Mouse (Mus musculus): ENCODE measurements at regions not wholly inside any gene's neighbourhood (a gene's known extent, or its start where the extent isn't known, plus 50 kb on each side); places are given as distances from the start of the nearest gene placed in this dataset.

- DNase-seq = no peak
Observed at GRCm38 (mm10) chrX:10984894-10985293, 270.1 kb downstream of the Mid1ip1 start.

- no peak for DNase-seq
Observed at GRCm38 (mm10) chrX:10991871-10992210, 277.0 kb downstream of the Mid1ip1 start.

DNA sequence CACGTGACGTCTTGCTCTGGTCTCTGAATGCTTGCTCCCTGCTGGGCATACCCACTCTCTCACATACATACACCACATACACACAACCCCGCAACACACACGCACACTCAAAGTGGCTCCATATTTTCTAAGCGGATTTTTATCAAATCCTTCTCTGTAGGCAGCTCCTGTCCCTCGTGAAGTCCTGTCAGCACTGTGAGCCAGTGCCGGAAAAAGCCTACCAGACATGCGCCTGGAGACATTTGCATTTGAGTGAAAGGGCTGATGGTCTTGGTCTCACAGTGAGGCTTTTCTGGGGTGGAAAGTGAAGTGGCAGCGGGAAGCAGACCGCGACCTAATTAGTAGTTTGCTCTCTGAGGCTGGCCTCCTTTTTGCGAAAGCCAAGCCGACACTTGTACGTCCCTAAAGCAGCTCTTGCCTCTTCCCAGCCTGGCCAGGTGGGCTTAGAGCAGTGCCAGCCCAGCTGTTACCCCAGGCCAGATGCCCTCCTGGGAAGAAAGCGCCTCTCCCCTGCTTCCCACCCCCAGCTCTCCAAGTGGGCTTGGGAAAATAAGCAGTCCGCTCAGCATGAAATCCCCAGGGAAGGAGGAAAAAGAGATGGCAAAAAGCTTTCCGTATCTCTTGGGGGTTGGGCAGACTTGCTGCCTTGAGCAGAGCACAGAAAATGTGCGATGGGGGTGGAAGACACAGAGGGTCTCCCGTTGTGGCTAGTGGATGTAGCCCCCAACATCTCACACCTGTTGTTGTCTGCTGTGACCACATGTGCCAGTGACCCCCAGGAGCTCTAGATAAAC, 277.6 kb downstream of the Mid1ip1 start:
- DNase-seq = peak; percentile 3

DNA sequence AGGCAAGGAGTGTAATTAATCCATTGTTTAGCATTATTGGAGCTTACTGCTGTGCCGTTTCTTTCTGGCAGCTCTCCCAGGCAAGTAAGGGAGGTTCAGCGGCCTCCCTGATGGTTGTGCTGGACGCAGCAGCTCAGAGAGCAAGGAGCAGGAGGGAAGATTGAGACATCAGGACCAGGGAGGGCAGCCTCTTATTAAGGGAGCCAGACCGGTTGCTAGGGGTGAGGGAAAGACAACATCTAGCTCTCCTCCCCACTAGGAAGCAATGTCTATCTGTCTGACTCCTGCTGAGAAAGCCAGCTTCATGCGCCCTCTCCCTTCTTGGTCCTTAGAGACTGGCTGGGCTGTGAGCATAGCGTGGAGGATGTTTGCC, 278.2 kb downstream of the Mid1ip1 start:
- peak; percentile 5 for DNase-seq

DNA sequence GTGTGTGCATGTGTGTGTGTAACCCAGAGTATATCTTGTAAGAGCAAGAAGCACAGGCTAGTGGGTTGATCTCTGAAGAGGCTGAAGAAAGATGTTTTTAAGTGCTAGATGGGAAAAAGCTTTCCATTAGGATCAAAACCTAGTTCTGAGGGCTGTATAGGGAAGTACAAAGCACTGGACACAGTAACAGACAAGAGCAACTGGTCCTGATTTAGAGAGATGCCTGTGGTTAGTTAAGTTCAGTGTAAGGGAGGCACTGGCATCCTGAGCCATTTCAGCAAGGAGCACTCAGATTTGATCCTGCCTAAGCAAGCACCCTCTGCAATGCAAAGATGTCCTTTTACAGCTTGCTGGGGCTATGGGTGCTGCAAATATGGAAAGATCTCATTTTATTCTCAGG, 280.1 kb downstream of the Mid1ip1 start:
- DNase-seq = no peak

DNA sequence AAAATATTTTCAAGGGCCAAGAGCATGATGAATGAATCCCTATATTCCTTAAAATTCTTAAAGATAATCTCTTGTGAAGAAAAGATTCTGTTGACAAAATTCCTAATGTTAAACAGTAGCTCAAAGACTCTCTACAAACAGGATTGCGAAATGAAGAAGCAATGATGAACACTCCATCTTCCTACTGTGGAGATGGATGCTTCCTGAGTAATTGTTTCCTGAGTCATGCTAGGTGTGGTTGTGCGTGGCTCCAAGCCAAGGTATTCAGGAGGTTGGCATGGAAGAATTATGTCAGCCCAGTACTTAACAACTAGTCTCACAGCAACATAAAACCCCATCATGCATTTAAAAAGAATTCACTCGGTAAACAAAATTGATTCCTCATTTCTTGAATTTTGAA, 286.4 kb downstream of the Mid1ip1 start:
- no peak for DNase-seq

GRCm38 (mm10) chrX:11039278-11039677, 259.8 kb upstream of the H2al1a start:
- no peak for DNase-seq

- no peak for DNase-seq
Observed at GRCm38 (mm10) chrX:11046769-11047168, 252.3 kb upstream of the H2al1a start.

GRCm38 (mm10) chrX:11082171-11082570, 216.9 kb upstream of the H2al1a start:
- no peak for DNase-seq

DNA sequence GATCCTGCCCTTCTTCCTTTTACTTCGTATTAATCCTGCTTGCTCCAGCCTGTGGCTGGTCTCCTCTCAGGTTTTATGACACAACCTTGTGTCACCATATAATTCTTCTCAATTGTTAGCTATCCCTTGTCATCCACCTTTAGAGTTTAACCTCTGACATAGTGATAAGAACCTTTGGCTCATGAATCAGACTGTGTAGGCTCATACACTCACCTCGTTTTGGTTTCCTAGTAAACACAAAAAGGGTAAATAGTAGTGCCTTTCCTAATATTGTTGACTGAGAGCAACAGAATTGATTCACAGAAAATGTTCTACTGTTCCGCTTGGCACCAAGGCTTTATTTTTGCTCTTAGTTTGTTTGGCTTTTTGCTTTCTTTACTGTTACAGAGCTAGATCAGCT, 216.2 kb upstream of the H2al1a start:
- no peak for DNase-seq

- no peak for DNase-seq
Observed at GRCm38 (mm10) chrX:11086257-11087072, 212.6 kb upstream of the H2al1a start.

GRCm38 (mm10) chrX:11087913-11088312, 211.1 kb upstream of the H2al1a start:
- DNase-seq = peak; percentile 15

DNA sequence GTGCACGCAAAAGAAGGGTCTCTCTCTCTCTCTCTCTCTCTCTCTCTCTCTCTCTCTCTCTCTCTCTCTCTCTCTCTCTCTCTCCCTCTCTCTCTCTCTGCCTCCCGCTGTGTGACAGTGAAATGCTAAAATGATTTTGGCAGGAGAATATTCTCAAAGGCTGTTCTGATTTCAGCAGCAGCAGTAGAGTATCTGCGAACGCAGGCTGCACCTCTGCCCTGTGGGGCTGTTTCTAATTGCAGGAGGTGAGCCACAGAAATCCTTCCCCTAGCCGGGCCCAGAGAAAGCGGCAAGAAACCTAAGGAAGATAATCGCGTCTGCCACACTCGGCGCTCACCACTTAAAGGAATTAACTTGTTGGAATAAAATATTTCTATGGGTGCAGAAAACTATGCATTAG, 210.6 kb upstream of the H2al1a start:
- no peak for DNase-seq

- peak; percentile 38 for DNase-seq
Observed at GRCm38 (mm10) chrX:11090432-11090831, 208.6 kb upstream of the H2al1a start.

GRCm38 (mm10) chrX:11097581-11098254, 201.3 kb upstream of the H2al1a start:
- DNase-seq = no peak

GRCm38 (mm10) chrX:11098366-11098765, 200.7 kb upstream of the H2al1a start:
- no peak for DNase-seq

GRCm38 (mm10) chrX:11099146-11100087, 199.6 kb upstream of the H2al1a start:
- DNase-seq = no peak

GRCm38 (mm10) chrX:11100935-11101334, 198.1 kb upstream of the H2al1a start:
- DNase-seq = no peak

- DNase-seq = no peak
Observed at GRCm38 (mm10) chrX:11131253-11131652, 167.8 kb upstream of the H2al1a start.

- DNase-seq = peak; percentile 22
Observed at GRCm38 (mm10) chrX:11139971-11140421, 159.1 kb upstream of the H2al1a start.

- DNase-seq = no peak
Observed at GRCm38 (mm10) chrX:11141294-11141693, 157.8 kb upstream of the H2al1a start.

GRCm38 (mm10) chrX:11158416-11158815, 140.6 kb upstream of the H2al1a start:
- DNase-seq = no peak

All from gastrocnemius, postnatal 10 days (tissue).